Mouse (Mus musculus) 3T3-L1 (cell line): ENCODE measurements around the gene Tbc1d10c.

ENCODE experiments used
- DNase-seq: peaks from one replicate; pipeline ENCODE4 v3.0.0-alpha.2; 2015; ENCODE audit warnings: low read depth, low spot score

The Tbc1d10c gene

DNA sequence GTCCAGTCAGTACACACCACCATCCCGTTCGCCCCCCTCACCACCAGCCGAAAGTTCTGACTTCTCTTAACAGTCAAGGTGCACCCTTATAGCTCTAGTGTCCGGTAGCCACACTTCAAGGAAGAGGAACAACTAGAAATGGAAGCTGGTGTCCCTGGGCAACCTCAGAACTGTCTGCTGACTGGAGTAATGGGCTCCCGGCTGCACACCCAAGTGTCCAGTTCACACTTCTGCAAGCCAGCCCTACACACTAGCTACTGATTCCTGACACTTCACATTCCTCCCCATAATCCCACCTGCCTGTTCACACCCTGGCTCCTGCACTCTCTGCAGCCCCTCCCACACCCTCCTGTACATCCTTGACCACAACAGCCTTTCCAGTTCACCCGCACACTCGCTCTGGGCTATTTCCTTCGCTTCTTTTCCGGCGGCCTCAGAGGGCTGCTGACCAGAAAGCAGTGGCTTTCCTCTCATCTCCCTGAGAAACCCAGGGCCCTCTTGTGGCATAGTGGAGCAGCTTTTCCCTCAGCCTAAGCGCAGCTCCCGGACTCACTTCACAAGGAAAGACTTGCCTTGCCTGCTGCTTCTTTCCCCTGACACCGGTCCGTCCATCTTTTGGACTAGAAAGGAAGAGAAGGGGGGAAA lies 25.1 kb upstream of the Tbc1d10c start:
- DNase-seq: peak; percentile 84

DNA sequence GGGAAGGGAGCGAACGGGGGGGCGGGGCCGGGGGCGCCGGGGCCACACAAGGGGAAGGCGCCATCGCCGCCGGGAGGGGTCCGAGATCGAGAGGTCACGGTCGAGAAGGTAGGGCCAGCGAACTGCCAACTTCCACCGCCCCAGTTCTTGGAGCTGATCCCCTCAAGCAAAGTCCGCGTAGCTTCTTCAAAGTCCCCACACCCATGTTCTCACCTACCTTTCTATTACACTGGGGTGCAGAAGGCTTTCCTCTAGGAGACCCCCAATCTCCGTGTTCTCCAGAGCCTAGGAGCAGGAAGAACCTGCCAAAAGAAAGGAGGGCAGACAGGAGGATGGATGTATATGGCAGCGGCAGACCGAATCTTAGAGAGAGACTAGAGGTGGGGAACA lies 24.4 kb upstream of the Tbc1d10c start:
- no peak for DNase-seq

DNA sequence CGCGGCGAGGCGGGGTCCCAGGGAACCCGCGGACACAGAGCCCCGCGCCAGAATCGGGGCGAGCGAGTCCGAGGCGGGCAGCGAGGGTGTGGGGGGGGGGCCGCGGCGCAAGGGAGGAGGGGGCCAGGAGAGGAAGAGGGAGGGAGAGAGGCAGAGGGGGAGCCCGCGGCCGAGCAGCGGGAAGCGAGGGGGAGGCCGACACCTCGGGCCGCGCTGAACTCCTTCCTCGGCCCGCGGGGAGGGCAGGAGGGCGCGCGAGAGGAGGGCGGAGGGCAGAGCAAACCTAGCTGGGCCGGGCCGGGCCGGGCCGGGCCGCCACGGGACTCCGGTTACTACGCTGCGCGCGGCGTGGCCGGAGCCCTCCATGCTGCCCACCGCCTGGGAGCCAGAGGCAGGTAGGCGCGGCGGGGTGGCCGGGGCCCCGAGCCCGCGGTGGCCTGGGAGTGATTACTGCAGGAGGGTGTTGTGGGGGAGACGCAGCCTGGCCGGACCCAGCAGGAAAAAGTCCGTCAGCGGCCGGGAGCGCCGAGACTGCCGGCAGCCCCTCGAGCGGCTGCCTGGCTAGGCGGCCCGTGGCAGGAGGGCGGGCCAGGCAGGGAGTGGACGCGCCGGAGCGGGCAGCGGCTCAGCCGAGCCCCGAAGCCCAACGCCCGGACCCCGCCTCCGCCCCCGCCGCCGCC lies 23.8 kb upstream of the Tbc1d10c start:
- no peak for DNase-seq

DNA sequence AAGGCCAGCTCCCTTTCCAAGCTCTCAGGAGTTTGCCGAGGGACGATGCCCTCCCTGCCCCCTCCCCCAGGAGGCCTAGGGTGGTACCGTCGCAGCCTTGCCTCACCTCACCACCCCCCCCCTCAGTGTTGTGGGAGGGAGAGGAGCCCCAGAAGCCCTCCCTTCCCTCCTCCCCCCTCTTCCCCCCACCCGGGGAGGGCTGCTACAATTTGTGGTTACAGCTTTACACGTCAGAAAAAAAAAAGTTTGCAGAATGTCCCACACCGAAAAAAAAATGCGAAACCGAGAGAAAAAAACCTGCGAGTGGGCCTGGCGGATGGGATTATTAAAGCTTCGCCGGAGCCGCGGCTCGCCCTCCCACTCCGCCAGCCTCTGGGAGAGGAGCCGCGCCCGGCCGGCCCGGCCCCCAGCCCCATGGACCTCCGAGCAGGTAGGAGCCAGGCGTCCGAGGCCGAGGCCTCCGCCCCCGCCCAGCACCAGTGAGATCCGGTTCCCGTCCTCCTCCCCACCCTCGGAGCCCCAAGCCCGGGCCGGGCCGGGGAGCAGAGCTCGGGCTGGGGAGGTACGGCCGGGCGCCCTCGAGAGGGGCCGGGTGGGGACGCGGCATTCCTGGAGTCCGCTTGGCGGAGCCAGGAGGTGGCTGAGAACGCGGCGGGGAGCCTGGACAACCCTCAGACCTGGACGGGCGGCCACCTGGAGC lies 23.1 kb upstream of the Tbc1d10c start, which contains the start of the genes Clcf1 and AC109138.7:
Clcf1 (plus strand) TSS at position 168 of the 700 bp plus-strand sequence.
AC109138.7 (plus strand) TSS at position 287 of the 700 bp plus-strand sequence.
- peak; percentile 89 for DNase-seq

DNA sequence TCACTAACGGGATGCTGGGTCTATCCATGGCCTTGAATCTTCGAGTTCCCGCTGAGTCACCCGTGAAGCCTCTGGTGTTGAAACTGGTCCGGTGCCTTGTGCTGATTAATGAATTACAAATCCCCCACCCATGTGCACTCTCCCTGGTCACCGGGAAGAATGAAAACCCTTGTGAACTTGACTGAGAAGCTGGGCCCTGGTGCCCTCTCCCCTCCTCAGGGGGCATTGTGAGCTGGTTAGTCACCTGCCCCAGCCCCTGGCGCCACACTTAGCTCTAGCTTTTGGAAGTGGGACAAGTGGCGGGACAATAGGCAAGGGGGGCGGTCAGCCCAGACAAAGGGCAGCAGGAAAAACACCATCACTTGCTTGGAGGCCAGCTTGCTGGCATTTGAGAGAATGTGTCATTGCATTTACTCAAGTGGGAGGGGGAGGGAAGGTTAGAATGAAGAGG lies 22.5 kb upstream of the Tbc1d10c start:
- peak; percentile 98 for DNase-seq

DNA sequence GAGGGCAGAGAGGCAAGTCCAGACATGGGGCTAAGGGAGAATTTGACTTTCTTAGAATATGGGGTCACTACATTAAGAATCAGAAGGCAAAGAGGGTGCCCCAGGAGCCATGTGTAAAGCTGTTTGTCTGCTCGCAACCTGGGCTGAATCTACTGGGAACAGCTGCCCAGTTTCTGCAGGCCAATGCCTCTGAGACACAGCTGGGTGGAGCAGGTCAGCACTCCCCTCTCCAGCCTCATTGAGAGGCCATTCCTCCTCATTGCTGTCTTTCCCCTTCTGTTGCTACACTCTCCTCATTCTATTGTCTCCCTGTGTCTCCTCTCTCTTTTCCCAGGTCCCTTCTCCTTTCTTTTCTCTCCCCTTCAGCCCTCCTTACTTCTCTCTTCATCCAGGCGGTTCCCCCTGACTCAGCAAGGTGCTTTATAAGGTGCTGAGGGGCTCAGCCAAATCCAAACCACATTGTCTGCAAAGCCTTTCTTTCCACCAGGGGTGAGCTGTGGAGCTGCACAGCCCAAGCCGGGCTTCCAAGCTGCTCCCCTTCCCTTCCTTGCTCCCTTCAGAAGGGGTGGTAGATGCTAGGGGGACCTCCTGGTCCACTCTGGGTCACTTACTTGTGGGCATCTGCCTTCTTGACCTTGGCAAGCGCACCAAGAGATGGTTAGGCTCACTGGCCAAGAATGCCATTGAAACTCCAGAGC lies 21.0 kb upstream of the Tbc1d10c start:
- peak; percentile 72 for DNase-seq

DNA sequence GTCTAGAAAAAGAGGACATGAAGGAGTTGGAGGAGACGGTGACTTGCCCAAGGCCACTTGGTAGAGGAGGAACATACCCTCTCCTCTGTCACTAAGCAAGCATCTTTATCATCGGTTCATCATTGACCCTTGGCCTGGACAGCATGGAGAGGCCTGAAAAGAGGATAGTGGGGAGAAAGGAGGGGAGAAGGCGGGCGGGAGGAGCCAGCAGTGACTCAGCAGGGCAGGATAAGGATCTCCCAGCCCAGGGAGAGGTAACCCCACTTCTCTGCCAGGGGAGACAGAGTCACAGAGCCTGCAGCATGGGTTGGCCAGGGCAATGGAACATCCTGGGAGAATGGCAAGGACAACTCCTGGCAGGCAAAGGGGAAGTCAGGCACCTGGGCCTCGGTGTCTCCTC lies 17.5 kb upstream of the Tbc1d10c start:
- no peak for DNase-seq

DNA sequence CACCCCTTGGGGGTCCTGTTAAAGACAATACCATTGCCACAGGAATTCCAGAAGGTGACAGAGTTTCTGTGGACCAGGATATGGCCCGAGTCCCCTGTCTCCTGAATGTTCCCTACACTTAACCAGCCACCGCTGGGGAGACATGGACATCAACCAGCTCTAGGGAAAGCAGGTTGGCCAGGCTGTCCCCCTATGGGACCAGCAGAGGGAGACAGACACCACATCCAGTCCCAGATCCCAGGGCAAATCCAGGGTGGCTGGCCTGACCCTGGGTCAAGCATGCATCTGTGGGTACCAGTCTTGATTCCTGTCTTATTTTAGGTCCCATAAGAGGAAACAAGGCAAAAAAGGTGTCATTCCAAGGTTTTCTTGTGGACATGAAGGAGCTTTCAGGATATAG lies 15.9 kb upstream of the Tbc1d10c start:
- peak; percentile 92 for DNase-seq

DNA sequence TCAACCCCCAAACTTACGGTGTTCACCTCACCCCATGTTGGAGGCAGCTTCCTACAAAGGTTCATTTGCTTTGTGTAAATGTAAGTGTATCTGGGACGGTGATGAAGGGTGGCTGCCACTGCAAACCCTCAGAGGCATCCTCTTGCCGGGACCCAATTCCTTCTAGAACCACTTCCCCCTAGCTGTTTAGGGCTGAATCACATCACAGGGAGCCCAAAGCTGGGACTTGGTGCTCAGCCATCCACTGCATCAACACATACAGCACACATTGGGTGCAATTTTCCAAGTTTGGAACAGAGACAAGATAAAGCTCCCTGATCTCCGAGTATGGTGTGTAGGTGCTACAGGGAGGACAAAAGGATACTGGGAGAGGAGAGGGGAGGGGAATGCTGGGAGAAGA lies 13.8 kb upstream of the Tbc1d10c start:
- no peak for DNase-seq

DNA sequence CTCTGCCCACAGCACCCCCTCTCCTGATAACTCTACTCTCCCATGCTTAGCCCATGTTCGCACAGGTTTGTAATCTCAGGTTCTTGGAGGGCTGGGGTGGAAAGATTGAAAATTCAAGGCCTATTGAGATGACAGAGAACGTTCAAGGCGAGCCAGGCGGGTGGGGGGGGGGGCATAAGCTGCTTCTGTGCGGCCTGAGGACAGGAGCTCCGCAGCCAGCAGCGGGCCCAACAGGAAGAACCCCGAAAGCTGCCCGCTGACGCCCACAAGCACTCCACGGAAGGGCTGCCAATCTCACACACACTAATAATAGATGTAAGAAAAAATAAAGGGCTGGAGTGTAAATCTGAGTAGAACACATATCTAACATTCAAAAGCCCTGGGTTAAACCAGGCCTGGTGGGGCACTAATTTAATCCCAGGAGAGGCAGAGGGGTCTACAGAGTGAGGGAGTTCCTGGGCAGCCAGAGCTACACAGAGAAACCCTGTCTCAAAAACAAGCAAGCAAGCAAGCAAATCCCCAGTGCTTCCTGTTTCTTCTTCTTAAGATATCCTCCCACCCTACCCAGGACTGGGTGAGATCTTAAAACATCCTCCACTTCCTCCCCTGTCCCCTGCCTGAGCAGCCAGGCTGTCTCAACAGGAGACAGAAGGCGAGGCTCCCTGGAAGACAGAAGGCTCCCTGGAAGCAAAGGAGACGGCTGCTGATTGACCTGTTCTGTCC lies 12.7 kb upstream of the Tbc1d10c start:
- DNase-seq: no peak

DNA sequence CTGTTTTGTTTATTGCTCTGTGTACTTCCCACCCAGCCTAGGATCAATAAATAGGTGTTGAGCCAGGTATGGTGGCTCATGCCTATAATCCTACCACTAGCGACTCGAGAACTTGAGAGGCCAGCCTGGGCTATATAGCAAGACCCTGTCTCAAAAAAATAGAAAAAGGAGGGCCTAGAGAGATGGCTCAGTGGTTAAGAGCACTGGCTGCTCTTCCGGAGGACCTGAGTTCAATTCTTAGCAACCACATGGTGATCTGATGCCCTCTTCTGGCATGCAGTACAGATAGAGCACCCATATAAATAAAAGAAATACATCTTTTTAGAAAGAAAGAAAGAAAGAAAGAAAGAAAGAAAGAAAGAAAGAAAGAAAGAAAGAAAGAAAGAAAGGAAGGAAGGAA lies 12.1 kb upstream of the Tbc1d10c start:
- peak; percentile 39 for DNase-seq

DNA sequence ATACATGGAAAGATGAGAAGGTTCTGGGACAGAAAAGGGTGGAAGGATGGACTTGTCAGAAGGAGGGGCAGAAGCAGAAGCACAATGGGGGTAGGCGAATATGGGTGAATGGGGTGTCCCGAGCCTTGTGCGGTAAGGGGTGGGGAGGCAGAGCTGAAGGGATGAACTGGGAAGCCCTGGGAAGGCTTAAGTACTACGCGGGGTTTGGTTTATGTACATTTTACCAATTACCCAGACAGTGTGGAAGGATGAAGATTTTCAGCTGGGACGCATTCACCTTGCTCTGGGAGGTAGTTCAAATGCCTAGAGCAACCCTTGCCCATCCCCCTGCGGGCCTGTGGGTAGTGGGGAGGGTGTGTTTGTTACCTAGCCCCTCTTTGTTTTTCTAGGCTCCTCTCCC lies 11.1 kb upstream of the Tbc1d10c start:
- DNase-seq: no peak

DNA sequence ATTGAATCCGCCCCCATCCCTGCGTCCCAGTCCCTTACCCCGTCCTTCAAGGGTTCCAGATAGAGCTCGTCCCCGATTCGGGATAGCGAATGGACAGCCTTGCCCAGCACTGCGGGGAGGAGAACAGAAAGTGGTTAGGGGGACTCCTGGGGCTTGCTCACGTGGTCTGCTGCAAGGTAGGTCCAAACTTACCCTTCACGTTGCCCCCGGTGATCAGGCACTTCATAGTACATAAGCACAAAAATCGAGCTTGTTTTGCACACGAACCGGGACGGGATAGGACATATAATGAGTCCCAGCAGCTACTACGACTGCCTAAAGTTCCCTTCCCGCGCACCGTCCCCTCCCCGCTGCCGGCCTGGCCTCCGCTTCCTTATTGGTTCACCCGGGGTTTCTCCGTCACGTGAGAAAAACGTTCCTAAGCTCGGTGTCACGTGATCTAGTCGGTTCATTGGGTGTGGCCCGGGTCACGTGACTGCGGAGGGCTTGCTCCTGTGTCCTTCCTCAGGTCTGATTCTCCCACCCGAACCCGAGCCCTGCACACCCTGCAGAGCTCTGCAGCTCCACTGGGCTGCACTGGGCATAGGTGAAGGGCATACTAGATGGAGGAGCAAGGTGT lies 10.3 kb upstream of the Tbc1d10c start, which contains the start of gene Rad9a:
Rad9a (minus strand) TSS at position 372 of the 619 bp plus-strand sequence.
- DNase-seq: peak; percentile 100

DNA sequence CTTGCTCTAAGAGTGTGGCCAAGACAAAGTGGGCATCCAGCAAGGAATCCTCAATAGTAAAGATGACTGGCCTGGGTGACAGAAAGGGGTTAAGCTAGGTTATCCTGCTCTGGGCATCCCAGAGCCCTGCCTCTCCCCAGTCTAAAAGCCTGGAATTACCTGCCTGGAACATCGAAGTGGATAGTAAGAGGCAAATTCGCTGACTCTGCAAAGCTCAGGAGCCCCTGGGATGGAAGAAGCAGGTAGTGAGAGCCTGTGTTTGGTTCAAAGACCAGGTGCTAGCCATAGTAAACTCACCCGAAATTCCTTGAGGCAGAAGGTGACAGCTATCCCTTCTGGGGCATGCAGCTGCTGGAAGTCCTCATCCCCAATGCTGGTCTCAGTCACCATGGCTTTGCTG lies 6.1 kb upstream of the Tbc1d10c start:
- no peak for DNase-seq

DNA sequence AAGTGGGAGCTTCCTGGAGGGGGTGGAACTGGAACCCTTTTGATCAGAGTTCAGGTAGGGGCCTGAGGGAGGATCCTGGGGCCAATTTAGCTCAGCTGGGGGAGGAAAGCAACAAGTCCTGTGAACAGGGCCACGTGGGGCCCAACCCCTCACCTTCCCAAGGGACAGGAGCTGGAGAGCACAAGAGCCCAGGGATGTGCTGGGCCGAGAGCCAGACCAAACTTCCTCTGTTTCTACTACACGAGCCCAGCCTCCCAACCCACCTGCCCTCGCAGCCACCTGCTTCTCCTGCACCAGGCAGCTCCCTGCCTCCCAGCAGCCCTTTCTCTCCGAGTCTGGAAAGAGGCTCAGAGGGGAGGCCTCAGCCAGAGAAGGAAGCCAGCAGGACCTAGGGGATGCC lies 5.5 kb upstream of the Tbc1d10c start:
- peak; percentile 69 for DNase-seq

DNA sequence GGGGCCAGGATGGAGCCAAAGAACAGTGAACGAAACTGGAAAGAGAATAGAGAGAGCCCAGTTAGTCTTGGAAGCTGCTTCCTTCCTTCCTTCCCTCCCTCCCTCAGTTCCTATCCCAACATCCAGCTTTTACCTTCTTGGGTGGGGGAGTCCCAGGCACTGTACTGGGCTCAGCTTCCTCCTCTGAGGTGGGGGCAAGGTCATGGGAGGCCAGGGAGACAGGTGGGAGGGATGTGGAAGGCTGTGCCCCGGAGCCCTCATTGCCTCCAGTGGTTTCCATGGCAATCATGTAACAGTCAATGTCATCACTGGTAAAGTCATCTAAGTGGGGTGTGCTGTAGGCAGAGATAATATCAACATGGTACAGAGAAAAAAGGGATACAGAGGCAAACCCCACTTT lies 5.0 kb upstream of the Tbc1d10c start:
- no peak for DNase-seq

DNA sequence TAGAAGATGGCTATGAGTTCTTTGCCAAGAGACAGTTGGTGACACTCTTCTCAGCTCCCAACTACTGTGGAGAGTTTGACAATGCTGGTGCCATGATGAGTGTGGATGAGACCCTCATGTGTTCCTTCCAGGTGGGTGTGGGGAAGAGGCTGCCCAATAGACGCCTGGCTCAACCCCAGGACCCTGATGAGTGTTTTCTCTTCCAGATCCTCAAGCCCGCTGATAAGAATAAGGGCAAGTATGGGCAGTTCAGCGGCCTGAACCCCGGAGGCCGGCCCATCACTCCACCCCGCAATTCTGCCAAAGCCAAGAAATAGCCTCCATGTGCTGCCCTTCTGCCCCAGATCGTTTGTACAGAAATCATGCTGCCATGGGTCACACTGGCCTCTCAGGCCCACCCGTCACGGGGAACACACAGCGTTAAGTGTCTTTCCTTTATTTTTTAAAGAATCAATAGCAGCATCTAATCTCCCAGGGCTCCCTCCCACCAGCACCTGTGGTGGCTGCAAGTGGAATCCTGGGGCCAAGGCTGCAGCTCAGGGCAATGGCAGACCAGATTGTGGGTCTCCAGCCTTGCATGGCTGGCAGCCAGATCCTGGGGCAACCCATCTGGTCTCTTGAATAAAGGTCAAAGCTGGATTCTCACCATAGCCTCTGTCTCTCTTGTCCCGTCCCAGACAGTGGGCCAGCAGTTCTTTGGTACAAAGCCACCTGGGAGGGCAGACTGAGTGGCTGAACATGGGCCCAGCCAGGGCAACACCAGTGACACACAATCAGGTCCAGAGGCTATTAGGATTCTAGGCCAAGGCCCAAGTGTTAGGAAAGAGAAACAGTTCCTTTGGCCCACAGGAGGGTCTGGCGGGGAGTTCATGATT lies 3.9 kb upstream of the Tbc1d10c start:
- no peak for DNase-seq

DNA sequence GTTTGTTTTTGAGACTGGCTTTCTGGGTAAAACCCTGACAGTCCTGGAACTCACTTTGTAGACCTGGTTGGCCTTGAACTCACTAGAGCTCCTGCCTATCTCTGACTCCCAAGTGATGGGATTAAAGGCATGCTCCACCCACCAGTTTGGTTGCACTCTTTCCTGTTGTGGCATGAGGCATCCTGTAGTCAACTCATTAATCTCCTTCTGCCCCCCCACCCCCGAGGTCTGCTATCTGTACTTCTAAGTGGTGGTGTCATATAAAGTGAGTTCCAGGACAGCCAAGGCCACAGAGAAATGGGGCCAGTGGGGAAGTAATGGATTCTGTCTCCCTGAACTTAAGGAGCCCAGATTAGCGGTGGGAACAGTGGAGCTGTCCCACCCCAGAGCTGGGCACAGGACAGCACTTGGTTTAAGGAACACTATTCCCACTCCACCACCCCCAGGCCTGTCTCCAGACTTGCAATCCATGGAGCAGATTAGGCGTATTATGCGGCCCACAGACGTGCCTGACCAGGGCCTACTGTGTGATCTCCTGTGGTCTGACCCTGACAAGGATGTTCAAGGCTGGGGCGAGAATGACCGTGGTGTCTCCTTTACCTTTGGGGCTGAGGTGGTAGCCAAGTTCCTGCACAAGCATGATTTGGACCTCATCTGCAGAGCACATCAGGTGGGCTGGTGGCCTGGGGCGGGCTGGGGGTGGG lies 3.1 kb upstream of the Tbc1d10c start:
- peak; percentile 52 for DNase-seq

DNA sequence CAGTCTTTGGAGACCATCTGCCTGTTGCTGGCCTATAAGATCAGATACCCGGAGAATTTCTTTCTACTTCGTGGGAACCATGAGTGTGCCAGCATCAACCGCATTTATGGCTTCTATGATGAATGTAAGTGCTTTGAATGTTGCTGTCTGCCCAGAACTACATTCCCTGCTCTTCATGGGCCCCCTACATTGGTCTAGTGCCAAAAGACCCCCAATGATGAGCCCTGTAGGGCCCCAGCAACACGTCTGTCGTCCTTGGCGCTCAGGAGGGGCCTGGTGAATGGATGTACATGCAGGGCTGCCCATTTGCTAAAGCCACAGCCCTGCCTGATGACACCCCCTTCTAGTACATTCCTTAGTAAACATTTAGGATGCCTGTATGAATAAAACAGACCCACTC lies 2.0 kb upstream of the Tbc1d10c start:
- DNase-seq: no peak
